Mouse (Mus musculus): ENCODE results near the gene Fam214b.

DNA sequence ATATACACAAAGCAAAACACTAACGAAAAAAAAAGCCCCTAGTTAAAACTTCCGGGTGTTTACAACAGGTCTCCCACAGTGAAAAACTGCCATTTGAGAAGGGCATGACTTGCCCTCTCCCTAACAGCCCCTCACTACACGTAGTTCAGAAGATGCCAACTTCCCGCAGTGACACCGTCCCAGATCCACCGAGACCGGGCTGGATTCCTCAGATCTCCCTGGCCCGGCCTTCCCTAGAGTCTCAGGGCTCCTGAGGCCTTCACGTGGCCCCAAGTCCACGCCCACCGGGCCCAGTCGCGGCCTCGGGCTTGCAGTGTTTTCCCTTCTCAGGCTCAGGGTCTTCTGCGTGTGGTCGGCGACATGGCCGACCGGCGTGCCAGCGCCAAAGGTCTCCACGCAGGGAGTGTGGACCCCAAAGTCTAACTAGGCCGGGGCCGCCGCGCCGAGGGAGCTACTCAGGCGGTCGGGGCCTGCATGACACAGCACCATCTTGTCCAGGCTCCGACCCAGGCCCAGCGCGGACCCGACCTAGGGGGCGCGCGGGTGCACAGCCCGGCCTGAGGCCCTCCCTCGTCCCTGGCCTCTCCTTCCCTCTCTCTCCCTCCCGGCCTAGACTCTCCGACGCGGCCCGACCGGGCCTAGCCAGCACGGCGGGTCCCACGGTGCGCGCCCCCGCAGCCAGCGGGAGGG lies 46.4 kb downstream of the Fam214b start:
- TF ChIP-seq CTCF (IDR thresholded peaks at IDR 0.05; ENCODE audit: low read depth): no peak
- no peak; the same call in 1 of the 2 replicates for TF ChIP-seq EP300 (IDR thresholded peaks at IDR 0.05; ENCODE audit: low read depth)
